Mouse (Mus musculus): ENCODE measurements at regions not wholly inside any gene's neighbourhood (a gene's known extent, or its start where the extent isn't known, plus 50 kb on each side); places are given as distances from the start of the nearest gene placed in this dataset.
A peak's percentile ranks its signal among the peaks of the same experiment; 100 is the strongest.

GRCm38 (mm10) chr16:8117543-8118167 is 307.3 kb downstream of the Tmem114 start:
- Histone ChIP-seq H3K4me2 (replicated peaks) (no peak overlapping the region), H3K27me3 (replicated peaks) (no peaks in the 10 kb centered on the region), H3K4me1 (no peaks in the 10 kb centered on the region), H3K36me3 (no peaks in the 10 kb centered on the region), H3K9ac (no peak overlapping the region), H3K4me3 (no peak overlapping the region), H3K9me3 (no peaks in the 10 kb centered on the region), H3K27ac (no peak overlapping the region)
- ATAC-seq (ENCODE audit: low FRiP score, low read depth): 0 out of 2 replicates have a peak, but pooled peaks have one; percentile 13
- WGBS: 34% methylated on average over 11 of the region's 11 CpGs

DNA sequence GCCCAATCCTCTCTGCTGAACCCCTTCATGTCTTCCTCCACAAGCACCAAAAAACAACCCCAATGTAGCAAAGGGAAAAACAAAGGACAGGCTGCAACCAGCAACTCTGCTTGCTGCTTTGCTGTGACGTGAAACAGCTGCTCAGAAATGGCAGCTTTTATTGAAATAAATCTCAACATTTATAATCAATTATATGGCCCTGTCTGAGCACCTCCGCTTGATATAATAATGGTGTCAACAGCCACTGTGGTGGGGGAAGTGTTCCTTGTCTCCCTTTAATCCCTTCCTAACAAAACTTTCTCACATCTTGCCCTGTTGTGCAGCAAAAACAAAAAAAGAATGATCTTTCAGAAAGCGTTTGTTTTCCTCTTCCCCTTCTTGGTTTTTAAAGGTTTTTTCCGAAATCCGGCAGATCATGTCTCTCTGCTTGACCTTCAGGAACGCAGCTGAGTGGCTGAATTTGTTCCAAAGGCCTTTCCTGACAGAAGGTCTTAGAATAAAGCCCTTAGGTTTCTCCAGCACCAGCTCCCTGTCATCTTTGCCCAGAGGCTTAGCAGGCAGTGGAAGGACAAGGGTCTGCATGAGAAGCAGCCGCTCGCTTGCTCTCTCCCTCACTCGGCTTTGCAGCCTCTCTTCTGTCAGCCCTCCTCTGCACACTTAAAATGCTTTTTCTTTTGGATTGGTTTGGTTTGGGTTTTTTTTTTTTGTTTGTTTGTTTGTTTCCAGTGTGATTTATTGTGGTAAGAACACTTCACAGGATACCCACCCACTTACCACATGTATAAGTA is 313.4 kb downstream of the Tmem114 start:
- H3K9ac ChIP-seq: no peak overlapping the region
- no peaks in the 10 kb centered on the region for H3K9me3 ChIP-seq
- H3K4me3 ChIP-seq: no peak overlapping the region
- no peak overlapping the region for H3K4me2 ChIP-seq (replicated peaks)
- no peaks in the 10 kb centered on the region for H3K27me3 ChIP-seq (replicated peaks)
- H3K27ac ChIP-seq: no peak overlapping the region
- 71% methylated on average over 9 of the region's 9 CpGs for WGBS
- no peaks in the 10 kb centered on the region for H3K36me3 ChIP-seq
- no peak for ATAC-seq (ENCODE audit: low FRiP score, low read depth)
- no peaks in the 10 kb centered on the region for H3K4me1 ChIP-seq

- Histone ChIP-seq H3K27me3 (replicated peaks) (no peaks in the 10 kb centered on the region), H3K9ac (no peak overlapping the region), H3K4me3 (no peak overlapping the region), H3K9me3 (no peaks in the 10 kb centered on the region), H3K27ac (no peak overlapping the region), H3K4me2 (replicated peaks) (no peak overlapping the region), H3K4me1 (no peaks in the 10 kb centered on the region), H3K36me3 (no peaks in the 10 kb centered on the region)
- ATAC-seq (ENCODE audit: low FRiP score, low read depth): no peak
- WGBS: 82% methylated on average over 19 of the region's 19 CpGs
Measured at GRCm38 (mm10) chr16:8108141-8109122, 316.5 kb downstream of the Tmem114 start.

DNA sequence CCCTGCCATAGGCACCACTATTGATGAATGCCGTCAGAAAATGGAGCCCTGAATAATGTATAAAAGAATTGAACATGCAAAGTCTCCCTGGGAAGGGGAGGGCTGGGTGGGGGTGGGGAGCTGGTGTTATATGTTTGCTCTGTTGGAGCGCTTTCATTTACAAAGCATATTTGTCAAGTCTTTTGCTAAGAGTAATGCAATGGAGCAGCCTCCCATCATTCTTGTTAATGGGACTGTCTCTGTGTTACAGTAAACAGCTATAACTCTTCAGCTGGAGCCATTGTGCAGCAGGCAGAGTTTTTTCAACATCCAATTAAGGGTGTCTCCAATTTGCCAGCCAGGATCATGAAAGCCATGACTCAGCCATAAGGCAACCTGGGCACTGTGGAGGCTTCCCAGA is 345.9 kb downstream of the Tmem114 start:
- Histone ChIP-seq H3K9ac (no peak overlapping the region), H3K27ac (no peak overlapping the region), H3K27me3 (replicated peaks) (no peaks in the 10 kb centered on the region), H3K4me3 (no peak overlapping the region), H3K36me3 (no peaks in the 10 kb centered on the region), H3K4me2 (replicated peaks) (no peak overlapping the region), H3K4me1 (no peaks in the 10 kb centered on the region), H3K9me3 (no peaks in the 10 kb centered on the region)
- WGBS: 47% methylated on average over 2 of the region's 2 CpGs
- ATAC-seq (ENCODE audit: low FRiP score, low read depth): no peak

GRCm38 (mm10) chr16:8078461-8078860 is 346.5 kb downstream of the Tmem114 start:
- Histone ChIP-seq H3K4me2 (replicated peaks) (no peak overlapping the region), H3K9ac (no peak overlapping the region), H3K9me3 (no peaks in the 10 kb centered on the region), H3K27ac (no peak overlapping the region), H3K36me3 (no peaks in the 10 kb centered on the region), H3K4me1 (no peaks in the 10 kb centered on the region), H3K27me3 (replicated peaks) (no peaks in the 10 kb centered on the region), H3K4me3 (no peak overlapping the region)
- ATAC-seq (ENCODE audit: low FRiP score, low read depth): no peak
- 60% methylated on average over 3 of the region's 3 CpGs for WGBS

DNA sequence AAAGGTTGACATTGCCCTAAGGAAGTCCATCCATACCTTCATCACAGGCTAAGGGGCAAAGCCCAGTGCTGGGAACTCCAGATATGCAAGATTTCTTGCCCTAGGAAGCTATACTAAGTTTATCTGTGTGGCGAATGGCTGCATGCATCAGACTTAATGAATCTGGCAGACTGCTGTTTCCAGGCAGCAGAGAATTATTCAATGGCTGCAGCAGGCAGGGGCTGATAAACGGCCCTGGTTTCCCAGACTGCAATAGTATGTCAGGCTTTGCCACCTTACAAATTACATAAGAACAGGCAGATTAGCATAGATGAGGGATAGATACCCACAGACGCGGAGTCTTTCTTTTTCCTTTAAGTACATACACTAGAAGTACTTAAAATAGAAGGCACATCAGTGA is 350.2 kb downstream of the Tmem114 start:
- Histone ChIP-seq H3K4me2 (replicated peaks) (no peak overlapping the region), H3K36me3 (no peaks in the 10 kb centered on the region), H3K9me3 (no peaks in the 10 kb centered on the region), H3K27ac (no peak overlapping the region), H3K27me3 (replicated peaks) (no peaks in the 10 kb centered on the region), H3K4me3 (no peak overlapping the region), H3K4me1 (no peaks in the 10 kb centered on the region), H3K9ac (no peak overlapping the region)
- ATAC-seq (ENCODE audit: low FRiP score, low read depth): no peak
- WGBS: 55% methylated on average over 4 of the region's 4 CpGs

DNA sequence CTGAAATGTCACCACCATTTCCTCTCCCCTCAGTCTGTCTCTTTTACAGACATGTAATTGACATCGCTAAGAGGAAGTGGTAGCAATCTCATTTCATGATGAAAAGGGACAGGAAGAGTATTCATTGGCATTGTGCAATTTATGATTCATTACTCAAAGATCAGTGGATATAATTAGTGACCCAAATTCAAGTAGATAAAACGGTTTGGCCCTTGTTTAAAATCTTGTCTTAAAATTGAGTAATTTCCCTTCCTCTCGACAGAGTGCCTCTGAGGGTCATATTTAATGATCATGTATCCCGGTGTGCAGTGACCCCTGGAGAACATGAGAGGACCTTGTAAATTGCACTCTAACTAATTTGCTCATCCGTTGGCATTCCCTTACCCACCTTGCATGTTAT is 371.0 kb downstream of the Tmem114 start:
- 55% methylated on average over 5 of the region's 5 CpGs for WGBS
- Histone ChIP-seq H3K27ac (no peak overlapping the region), H3K9me3 (no peaks in the 10 kb centered on the region), H3K27me3 (replicated peaks) (no peaks in the 10 kb centered on the region), H3K9ac (no peak overlapping the region), H3K36me3 (no peaks in the 10 kb centered on the region), H3K4me2 (replicated peaks) (no peak overlapping the region), H3K4me3 (no peak overlapping the region), H3K4me1 (no peaks in the 10 kb centered on the region)
- ATAC-seq (ENCODE audit: low FRiP score, low read depth): no peak

DNA sequence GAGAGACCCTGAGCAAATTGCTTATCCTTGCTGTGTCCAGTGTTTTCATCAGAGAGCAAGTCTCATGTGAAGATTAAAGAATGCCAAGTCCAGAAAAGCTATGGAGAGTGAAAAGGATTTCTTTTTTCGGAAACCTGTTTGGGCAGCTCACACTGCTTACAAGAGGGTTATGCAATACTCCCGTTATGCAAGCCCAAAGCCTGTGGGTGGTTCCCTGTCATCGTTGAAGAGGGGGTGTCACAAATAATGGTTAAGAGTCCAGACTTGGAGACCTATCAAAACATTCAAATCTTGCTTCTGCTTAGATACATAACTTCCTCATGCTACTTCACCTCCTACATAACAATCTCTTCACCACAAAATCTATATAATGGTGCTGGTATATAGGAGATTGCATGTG is 416.0 kb downstream of the Tmem114 start:
- no peak overlapping the region for H3K4me2 ChIP-seq (replicated peaks)
- H3K27ac ChIP-seq: no peak overlapping the region
- H3K9ac ChIP-seq: no peak overlapping the region
- H3K4me1 ChIP-seq: no peaks in the 10 kb centered on the region
- no peak for ATAC-seq (ENCODE audit: low FRiP score, low read depth)
- no peaks in the 10 kb centered on the region for H3K9me3 ChIP-seq
- H3K36me3 ChIP-seq: no peaks in the 10 kb centered on the region
- no peaks in the 10 kb centered on the region for H3K27me3 ChIP-seq (replicated peaks)
- no peak overlapping the region for H3K4me3 ChIP-seq
- WGBS: 86% methylated on average over 3 of the region's 3 CpGs

- no peak overlapping the region for H3K4me3 ChIP-seq
- ATAC-seq (ENCODE audit: low FRiP score, low read depth): no peak
- no peaks in the 10 kb centered on the region for H3K9me3 ChIP-seq
- H3K9ac ChIP-seq: no peak overlapping the region
- H3K4me2 ChIP-seq (replicated peaks): no peak overlapping the region
- no peaks in the 10 kb centered on the region for H3K36me3 ChIP-seq
- no peak overlapping the region for H3K27ac ChIP-seq
- no peaks in the 10 kb centered on the region for H3K27me3 ChIP-seq (replicated peaks)
- 81% methylated on average over 3 of the region's 3 CpGs for WGBS
- H3K4me1 ChIP-seq: peaks cover 5% of the 10 kb centered on the region; the same call in 1 of the 2 replicates
Measured at GRCm38 (mm10) chr16:8006631-8007030, 418.3 kb downstream of the Tmem114 start.

- peaks cover 4% of the 10 kb centered on the region; the same call in 1 of the 2 replicates for H3K9me3 ChIP-seq
- no peak overlapping the region for H3K9ac ChIP-seq
- WGBS: 81% methylated on average over 7 of the region's 7 CpGs
- no peaks in the 10 kb centered on the region for H3K27me3 ChIP-seq (replicated peaks)
- no peaks in the 10 kb centered on the region for H3K36me3 ChIP-seq
- no peak overlapping the region for H3K4me2 ChIP-seq (replicated peaks)
- ATAC-seq (ENCODE audit: low FRiP score, low read depth): no peak
- no peak overlapping the region for H3K27ac ChIP-seq
- no peak overlapping the region for H3K4me3 ChIP-seq
- H3K4me1 ChIP-seq: peaks cover 5% of the 10 kb centered on the region; the same call in 1 of the 2 replicates
Measured at GRCm38 (mm10) chr16:8002339-8003089, 422.4 kb downstream of the Tmem114 start.

DNA sequence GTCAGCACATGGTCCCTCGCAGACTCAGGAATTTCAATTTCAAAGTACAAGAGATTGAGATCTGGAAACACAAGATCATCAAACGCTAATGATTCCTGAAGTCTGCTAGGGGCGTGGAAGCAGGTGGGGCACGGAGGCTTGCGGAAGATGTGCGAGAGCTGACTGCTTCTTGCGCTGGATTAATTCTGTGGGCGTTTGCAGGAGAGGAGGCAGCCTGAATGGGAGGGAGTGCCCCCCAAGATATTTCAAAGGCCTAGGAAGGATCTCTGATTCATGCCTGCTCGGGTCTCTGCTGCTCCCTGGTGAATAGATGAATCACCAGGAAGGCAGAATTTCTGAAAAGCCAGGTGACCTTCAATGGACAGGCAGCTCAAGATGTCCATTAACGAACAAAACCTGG is 442.1 kb downstream of the Tmem114 start:
- Histone ChIP-seq H3K4me2 (replicated peaks) (no peak overlapping the region), H3K9me3 (no peaks in the 10 kb centered on the region), H3K36me3 (no peaks in the 10 kb centered on the region), H3K27ac (no peak overlapping the region), H3K4me1 (no peaks in the 10 kb centered on the region), H3K9ac (no peak overlapping the region), H3K4me3 (no peak overlapping the region), H3K27me3 (replicated peaks) (no peaks in the 10 kb centered on the region)
- 63% methylated on average over 10 of the region's 10 CpGs for WGBS
- ATAC-seq (ENCODE audit: low FRiP score, low read depth): no peak
